Mouse (Mus musculus): ENCODE results near the gene 2200002J24Rik.
"Not testable (repeated sequence)": the region's sequence is repeated elsewhere in the genome, so short reads cannot be mapped to it uniquely, and the experiment has no call there.

2200002J24Rik gene

DNA sequence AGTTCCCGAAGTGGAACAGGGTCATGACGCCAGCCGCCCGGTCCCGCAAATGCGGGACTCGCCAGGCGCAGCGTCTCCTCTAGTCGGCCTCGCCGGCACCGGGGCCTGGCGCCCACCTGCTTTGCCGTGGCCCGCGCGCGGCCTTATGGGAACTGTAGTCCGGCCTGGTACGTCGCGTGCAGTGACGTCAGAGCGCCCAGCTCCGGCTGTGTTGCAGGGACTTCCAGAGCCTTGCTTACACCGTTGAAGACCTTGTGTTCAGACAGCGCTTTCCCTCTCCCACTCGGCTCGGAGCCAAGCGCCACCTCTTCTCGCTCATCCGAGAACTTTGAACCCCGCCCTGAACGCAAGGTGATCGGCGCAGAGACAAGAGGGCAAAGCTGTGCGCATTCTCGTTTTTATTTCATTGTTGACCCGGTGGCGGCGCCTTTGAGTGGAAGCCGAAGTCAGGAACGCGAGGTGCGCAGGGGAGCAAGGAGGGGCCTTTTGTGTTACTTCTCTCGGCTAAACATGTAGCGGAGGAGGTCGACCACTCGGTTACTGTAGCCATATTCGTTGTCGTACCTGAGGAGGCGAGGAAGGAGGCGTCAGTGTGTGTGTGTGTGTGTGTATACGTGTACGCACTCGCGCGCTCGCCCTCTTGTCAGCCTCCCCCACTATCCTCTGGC lies 30.8 kb downstream of the 2200002J24Rik start, which contains the start of gene Tmem147:
Gene Tmem147 (minus strand): TSS at position 145 of the 668 bp plus-strand sequence.
- peak; percentile 98 for DNase-seq

- not testable (repeated sequence) for DNase-seq
These were observed 31.5 kb downstream of the 2200002J24Rik start for GRCm38 (mm10) chr7:30730064-30730722.

DNA sequence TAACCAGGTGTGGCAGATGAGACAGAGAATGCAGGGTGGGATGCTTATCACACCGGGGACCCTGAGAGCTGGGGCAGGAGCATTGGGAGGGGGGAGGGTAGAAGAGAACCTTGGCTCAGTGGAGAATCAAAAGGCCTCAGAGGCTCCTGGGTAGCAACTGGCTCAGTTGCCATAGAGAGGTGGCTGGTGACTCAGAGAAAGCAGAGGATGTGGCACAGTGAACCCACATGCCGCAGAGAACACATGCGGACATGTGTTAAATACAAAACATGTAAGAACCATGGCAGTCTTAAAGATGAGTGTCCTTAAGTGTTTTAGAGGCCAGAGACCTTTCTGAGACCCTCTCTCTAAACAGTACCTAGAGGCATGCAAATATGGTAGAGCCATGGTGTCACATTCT lies 37.5 kb downstream of the 2200002J24Rik start:
- DNase-seq, result no peak

DNA sequence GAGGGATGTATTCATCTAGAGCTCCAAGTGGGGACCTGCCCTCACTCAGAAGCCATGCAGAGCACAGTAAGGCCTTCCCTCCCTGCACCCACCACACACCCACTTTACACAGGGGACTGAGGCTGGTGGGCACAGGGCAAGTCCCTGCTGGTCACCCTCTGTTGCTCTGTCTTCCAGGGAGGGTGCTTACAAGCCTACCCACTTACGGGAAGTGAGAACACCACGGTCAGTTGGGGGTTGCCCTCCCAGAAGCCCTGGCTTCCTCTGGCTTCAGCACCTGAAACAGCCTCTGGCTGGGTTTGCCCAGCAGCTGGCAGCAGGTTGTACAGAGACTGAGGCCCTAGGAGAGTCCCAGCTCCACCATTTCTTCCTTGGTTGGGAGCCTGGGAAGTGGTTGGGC lies 43.8 kb downstream of the 2200002J24Rik start:
- not testable (repeated sequence) for DNase-seq

DNA sequence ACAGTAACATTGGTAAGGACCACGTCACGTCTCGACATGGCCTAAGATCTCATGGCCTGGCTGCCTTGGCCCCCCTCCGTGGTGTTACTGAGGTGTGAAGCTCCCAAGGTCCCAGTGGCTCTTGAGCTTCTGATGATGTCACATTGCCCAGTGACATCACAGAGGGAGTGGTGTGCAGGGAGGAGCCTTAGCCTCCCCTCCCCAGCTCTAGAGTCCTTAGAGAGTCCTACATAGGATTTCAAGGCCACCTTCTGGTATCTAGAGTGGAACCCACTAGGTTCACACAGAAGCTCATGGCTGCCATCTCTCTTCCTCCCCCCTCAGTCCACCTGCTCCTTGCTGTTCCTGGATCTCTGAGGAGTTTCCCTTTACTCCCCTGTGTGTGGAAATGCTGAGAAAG lies 44.9 kb downstream of the 2200002J24Rik start, which contains the start of gene Gapdhs:
Gene Gapdhs (minus strand): TSS at position 65 of the 400 bp plus-strand sequence.
- DNase-seq, result not testable (repeated sequence)

- no peak for DNase-seq
These were observed 45.4 kb downstream of the 2200002J24Rik start for GRCm38 (mm10) chr7:30744022-30744598.

DNA sequence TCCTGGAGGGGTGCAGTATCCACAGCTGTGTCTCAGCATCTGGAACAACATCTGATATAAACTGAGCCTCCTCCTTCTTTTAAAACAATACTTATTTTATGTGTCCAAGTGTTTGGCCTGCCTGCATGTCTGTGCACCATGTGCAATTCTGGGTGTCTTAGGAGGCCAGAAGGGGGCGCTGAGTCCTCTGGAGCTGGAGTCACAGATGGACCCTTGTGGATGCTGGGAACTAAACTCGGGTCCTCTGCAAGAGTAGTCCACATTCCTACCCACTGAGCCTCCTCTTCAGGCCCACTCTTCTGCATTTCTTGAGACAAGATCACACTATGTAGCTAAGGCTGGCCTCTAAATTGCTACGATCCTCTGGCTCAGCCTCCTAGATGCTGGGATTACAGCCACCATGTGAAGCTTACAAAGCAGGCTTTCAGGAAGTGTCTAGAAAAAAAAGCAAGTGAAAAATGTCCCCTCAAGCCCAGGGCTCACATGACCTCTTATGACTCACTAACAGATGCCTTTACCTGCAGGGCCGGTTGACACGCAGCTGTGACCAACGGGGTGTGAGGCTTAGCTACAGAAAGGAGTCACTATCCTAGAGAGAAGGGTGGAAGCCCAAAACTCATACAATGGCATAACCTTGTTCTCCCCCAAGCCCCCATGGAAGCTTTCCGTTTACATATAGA lies 48.9 kb downstream of the 2200002J24Rik start:
- no peak for DNase-seq
